Comparison of ENCODE assay signal across 8 mouse cellular contexts in the genomic region with DNA sequence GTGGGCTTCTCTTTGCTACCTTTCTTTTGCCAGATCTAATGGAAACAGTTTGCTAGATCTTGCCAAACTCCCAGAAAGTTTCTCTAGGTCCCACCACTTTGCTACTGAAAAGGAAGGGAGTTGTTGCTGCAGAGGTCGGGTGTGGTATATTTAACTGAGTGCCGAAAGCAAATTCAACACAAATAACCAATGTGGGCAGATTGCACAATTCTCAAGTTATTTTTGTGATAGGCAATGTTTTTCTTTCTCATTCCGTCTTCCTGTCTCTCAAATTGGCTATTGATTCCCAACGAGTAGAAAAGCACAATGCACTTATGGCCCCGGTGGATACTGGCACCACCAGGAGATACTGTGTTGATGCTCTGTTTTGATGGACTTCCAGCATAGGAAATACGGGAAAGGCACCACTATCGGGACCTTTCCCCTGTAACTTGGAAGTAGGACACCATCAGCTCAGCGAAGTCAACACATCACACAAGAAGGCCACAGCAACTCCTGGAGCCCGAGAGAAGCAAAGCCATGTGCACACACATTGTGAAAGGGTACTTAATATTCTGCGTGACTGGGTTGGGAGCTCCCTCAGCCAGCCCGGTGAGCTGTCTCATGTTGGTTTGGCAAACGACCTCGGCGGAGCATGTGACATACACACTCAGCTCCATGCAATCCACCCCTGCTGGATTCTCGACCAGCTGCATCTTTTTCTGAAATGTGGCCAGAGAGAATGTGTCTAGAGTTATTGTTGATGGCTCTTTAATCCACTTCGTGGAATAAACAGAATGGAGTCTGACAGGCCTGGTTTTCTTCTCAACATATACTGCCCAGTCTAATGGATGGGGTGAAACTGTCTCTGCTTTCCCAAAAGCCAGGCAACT. TPM values are rescaled to one million over a fixed set of nuclear protein-coding genes. Genes with fewer than 3 reads are reported as not detected.
DNase-seq lines count a peak whose midpoint lies in the region; ATAC-seq and TF ChIP-seq lines count a peak whose summit lies in the region.

No protein-coding gene starts in this region.

- H3K27ac ChIP-seq in limb, embryonic 12.5 days: 0 out of 2 replicates have a peak overlapping the region, but pooled peaks have one; percentile 53
- no peak overlapping the region for H3K27ac ChIP-seq in limb, embryonic 10.5 days
- peak overlapping the region; percentile 51 for H3K27ac ChIP-seq in kidney, postnatal 0 days
- H3K27ac ChIP-seq in stomach, embryonic 16.5 days (ENCODE audit: low read length): peak overlapping the region; percentile 89

- no peaks in the 10 kb centered on the region for H3K27me3 ChIP-seq in limb, embryonic 12.5 days
- H3K27me3 ChIP-seq in limb, embryonic 10.5 days (ENCODE audit: low read depth, poor library complexity, severe bottlenecking): no peaks in the 10 kb centered on the region
- no peaks in the 10 kb centered on the region for H3K27me3 ChIP-seq in kidney, postnatal 0 days (ENCODE audit: insufficient read depth, low read length)
- H3K27me3 ChIP-seq in stomach, embryonic 16.5 days (ENCODE audit: control insufficient read depth, insufficient read depth, low read length): no peaks in the 10 kb centered on the region

- H3K4me3 ChIP-seq in limb, embryonic 12.5 days (replicated peaks): no peak overlapping the region
- H3K4me3 ChIP-seq in limb, embryonic 10.5 days: no peak overlapping the region
- H3K4me3 ChIP-seq in kidney, postnatal 0 days (replicated peaks; ENCODE audit: low read depth, low read length): no peak overlapping the region
- H3K4me3 ChIP-seq in stomach, embryonic 16.5 days (replicated peaks; ENCODE audit: low read length): no peak overlapping the region

- ATAC-seq in limb, embryonic 12.5 days (ENCODE audit: insufficient number of reproducible peaks, insufficient read depth, low FRiP score, low TSS enrichment, low read depth): 0 out of 2 replicates have a peak, but pooled peaks have one; percentile 37
- peak; percentile 40; the same call in 1 of the 2 replicates for ATAC-seq in kidney, postnatal 0 days (replicated peaks; ENCODE audit: low FRiP score, low read depth)
- ATAC-seq in stomach, embryonic 16.5 days (ENCODE audit: insufficient read depth, low FRiP score): peak; percentile 90

- peaks cover 16% of the 10 kb centered on the region for H3K4me1 ChIP-seq in limb, embryonic 12.5 days (replicated peaks)
- peaks cover 10% of the 10 kb centered on the region; the same call in 1 of the 2 replicates for H3K4me1 ChIP-seq in limb, embryonic 10.5 days
- H3K4me1 ChIP-seq in kidney, postnatal 0 days (replicated peaks; ENCODE audit: insufficient read depth, low read length): peaks cover 4% of the 10 kb centered on the region; the same call in 1 of the 2 replicates
- peaks cover 21% of the 10 kb centered on the region for H3K4me1 ChIP-seq in stomach, embryonic 16.5 days (ENCODE audit: control insufficient read depth, insufficient read depth, low read length)

- H3K36me3 ChIP-seq in limb, embryonic 12.5 days: no peaks in the 10 kb centered on the region
- H3K36me3 ChIP-seq in limb, embryonic 10.5 days: no peaks in the 10 kb centered on the region
- H3K36me3 ChIP-seq in kidney, postnatal 0 days (ENCODE audit: insufficient read depth, low read length): no peaks in the 10 kb centered on the region
- H3K36me3 ChIP-seq in stomach, embryonic 16.5 days (ENCODE audit: control insufficient read depth, insufficient read depth, low read length): no peaks in the 10 kb centered on the region

- TF ChIP-seq CTCF in kidney, postnatal 0 days (IDR thresholded peaks at IDR 0.05; ENCODE audit: low read depth): no peak

- 77% methylated on average over 16 of the region's 16 CpGs for WGBS in limb, embryonic 12.5 days
- WGBS in limb, embryonic 10.5 days: 80% methylated on average over 16 of the region's 16 CpGs
- 44% methylated on average over 16 of the region's 16 CpGs for WGBS in kidney, postnatal 0 days
- 29% methylated on average over 16 of the region's 16 CpGs for WGBS in stomach, embryonic 16.5 days

- no peak overlapping the region for H3K9ac ChIP-seq in limb, embryonic 12.5 days (replicated peaks)
- no peak overlapping the region for H3K9ac ChIP-seq in kidney, postnatal 0 days (ENCODE audit: low read depth, low read length)
- 0 out of 2 replicates have a peak overlapping the region, but pooled peaks have one; percentile 33 for H3K9ac ChIP-seq in stomach, embryonic 16.5 days (ENCODE audit: low read length)

- no peak for DNase-seq in limb, embryonic 10.5 days (ENCODE audit: low spot score)
- DNase-seq in brain, adult 2 months (ENCODE audit: low read depth, low spot score): peak; percentile 77
- peak; percentile 75 to 79 for DNase-seq in heart, adult 9 months (ENCODE audit: low spot score in 2 of 2)
- DNase-seq in kidney, postnatal 0 days (ENCODE audit: low spot score): peak; percentile 78
- peak; percentile 78 for DNase-seq in lung, postnatal 36 days
- no peak for DNase-seq in embryo, embryonic 11 days

- H3K9me3 ChIP-seq in limb, embryonic 12.5 days: no peaks in the 10 kb centered on the region
- H3K9me3 ChIP-seq in limb, embryonic 10.5 days (replicated peaks): no peaks in the 10 kb centered on the region
- H3K9me3 ChIP-seq in kidney, postnatal 0 days (replicated peaks; ENCODE audit: low read length): no peaks in the 10 kb centered on the region
- H3K9me3 ChIP-seq in stomach, embryonic 16.5 days (replicated peaks; ENCODE audit: control insufficient read depth, low read length): no peaks in the 10 kb centered on the region

- H3K4me2 ChIP-seq in limb, embryonic 12.5 days: no peak overlapping the region
- H3K4me2 ChIP-seq in kidney, postnatal 0 days (ENCODE audit: low read length): no peak overlapping the region
- H3K4me2 ChIP-seq in stomach, embryonic 16.5 days (ENCODE audit: low read depth, low read length): peak overlapping the region; percentile 27

RNA-seq across cellular contexts. Expression of a gene that starts 35.3 kb away (rescaled TPM):
- 16.0 and 17.8 TPM in 2 replicates for polyA plus RNA-seq in limb, embryonic 12.5 days (2016; fragmentation: Nextera tagmentation; extraction: Ambion mirVana)
- polyA plus RNA-seq in limb, embryonic 10.5 days (2016; fragmentation: Nextera tagmentation; extraction: Ambion mirVana): 10.6 and 12.1 TPM in 2 replicates
- polyA plus RNA-seq in kidney, postnatal 0 days (2015; fragmentation: Nextera tagmentation; extraction: Ambion mirVana): 37.0 and 37.3 TPM in 2 replicates
- 10.1 and 10.6 TPM in 2 replicates for polyA plus RNA-seq in stomach, embryonic 16.5 days (2015; fragmentation: Nextera tagmentation; extraction: Ambion mirVana)

RNA-seq across cellular contexts. Expression of a gene that starts 43.6 kb away (rescaled TPM):
- polyA plus RNA-seq in limb, embryonic 12.5 days (2016; fragmentation: Nextera tagmentation; extraction: Ambion mirVana): 9.7 and 10.0 TPM in 2 replicates
- polyA plus RNA-seq in limb, embryonic 10.5 days (2016; fragmentation: Nextera tagmentation; extraction: Ambion mirVana): 10.0 and 10.1 TPM in 2 replicates
- polyA plus RNA-seq in kidney, postnatal 0 days (2015; fragmentation: Nextera tagmentation; extraction: Ambion mirVana): 10.6 and 10.7 TPM in 2 replicates
- polyA plus RNA-seq in stomach, embryonic 16.5 days (2015; fragmentation: Nextera tagmentation; extraction: Ambion mirVana): 7.0 and 7.9 TPM in 2 replicates

Comparison
In these comparisons a context has a peak if more than half of its experiments do, and no peak if none do; other contexts are left out.
1. ATAC-seq: peak in every context shown above with its lines; median percentile 90 in stomach, embryonic 16.5 days; 40 in kidney, postnatal 0 days; 37 in limb, embryonic 12.5 days.
2. DNase-seq: peak in brain, adult 2 months (single experiment), heart, adult 9 months (2 of 2), kidney, postnatal 0 days (single experiment) and lung, postnatal 36 days (single experiment); none in limb, embryonic 10.5 days (single experiment) and embryo, embryonic 11 days (single experiment).